ENCODE assay signal across 10 mouse cellular contexts in the genomic region with DNA sequence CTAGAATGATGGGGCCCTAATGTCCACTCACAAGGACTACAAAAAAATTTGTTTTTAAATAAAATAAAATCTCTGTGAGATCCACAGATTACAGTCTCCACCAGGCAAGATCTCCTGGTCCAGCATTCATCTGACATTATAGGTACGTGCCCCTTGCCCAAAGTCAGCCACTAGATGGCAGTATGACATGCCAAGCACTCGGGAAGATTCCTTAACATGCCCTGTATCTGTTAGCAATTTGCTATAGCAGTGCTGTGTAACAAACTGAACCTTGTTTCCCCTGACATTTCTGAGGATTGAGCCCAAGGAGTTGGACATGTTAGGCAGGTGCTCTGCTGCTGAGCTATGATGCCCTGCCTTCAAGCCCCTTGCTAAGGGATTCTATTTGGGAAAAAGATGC. TPM values are rescaled to one million over a fixed set of nuclear protein-coding genes. Genes with fewer than 3 reads are reported as not detected.
A peak's percentile ranks its signal among the peaks of the same experiment; 100 is the strongest.
DNase-seq lines count a peak whose midpoint lies in the region; ATAC-seq and TF ChIP-seq lines count a peak whose summit lies in the region.
"Had no signal": no experiment of that assay in that cellular context is flagged by ENCODE, and none has a peak within 500 bp of the region (broad histone marks: within the 10 kb centered on the region; RNA-seq: fewer than 3 reads in every experiment).

No protein-coding gene starts in this region.

- H3K4me3 ChIP-seq in midbrain, embryonic 11.5 days (ENCODE audit: low read depth, low read length) = no peak overlapping the region
- no peak overlapping the region for H3K4me3 ChIP-seq in midbrain, embryonic 10.5 days
- no peak overlapping the region for H3K4me3 ChIP-seq in stomach, postnatal 0 days (ENCODE audit: low read depth, low read length)
- no peak overlapping the region for H3K4me3 ChIP-seq in heart, embryonic 12.5 days
- H3K4me3 ChIP-seq: erythroblast, embryonic 14.5 days; neural tube, embryonic 12.5 days had no signal

- H3K9ac ChIP-seq in midbrain, embryonic 11.5 days (ENCODE audit: low read length) = no peak overlapping the region
- H3K9ac ChIP-seq in stomach, postnatal 0 days (ENCODE audit: low read length) = no peak overlapping the region
- no peak overlapping the region for H3K9ac ChIP-seq in heart, embryonic 12.5 days
- H3K9ac ChIP-seq: neural tube, embryonic 12.5 days had no signal

- TF ChIP-seq CTCF in stomach, postnatal 0 days (IDR thresholded peaks at IDR 0.05; ENCODE audit: low read depth) = peak; percentile 70

- peak; percentile 77 for DNase-seq in CD4-positive, CD25-positive, alpha-beta regulatory T cell, adult 2 months (ENCODE audit: low read depth, low spot score)
- peak; percentile 76 for DNase-seq in midbrain, embryonic 11.5 days (ENCODE audit: low spot score, missing footprints)
- DNase-seq in midbrain, embryonic 10.5 days (ENCODE audit: low spot score) = no peak
- DNase-seq in kidney, postnatal 36 days = peak; percentile 32 to 72
- DNase-seq in stomach, postnatal 0 days (ENCODE audit: low spot score) = peak; percentile 35
- no peak for DNase-seq in gastrocnemius, adult 8-10 months (ENCODE audit: low spot score in 2 of 2)

- ATAC-seq in CD4-positive, CD25-positive, alpha-beta regulatory T cell, adult 4 months = no peak
- ATAC-seq in midbrain, embryonic 11.5 days (ENCODE audit: low FRiP score) = no peak
- no peak for ATAC-seq in stomach, postnatal 0 days (ENCODE audit: low FRiP score, low TSS enrichment)
- no peak for ATAC-seq in heart, embryonic 12.5 days (ENCODE audit: insufficient number of reproducible peaks, low FRiP score)

- H3K9me3 ChIP-seq in midbrain, embryonic 11.5 days (ENCODE audit: control insufficient read depth, low read length) = no peaks in the 10 kb centered on the region
- no peaks in the 10 kb centered on the region; the same call in 1 of the 2 replicates for H3K9me3 ChIP-seq in midbrain, embryonic 10.5 days (replicated peaks)
- H3K9me3 ChIP-seq in stomach, postnatal 0 days (ENCODE audit: control insufficient read depth, low read length) = no peaks in the 10 kb centered on the region
- peaks cover 9% of the 10 kb centered on the region for H3K9me3 ChIP-seq in heart, embryonic 12.5 days (replicated peaks)

- H3K36me3 ChIP-seq in midbrain, embryonic 11.5 days (ENCODE audit: control insufficient read depth, insufficient read depth, low read length) = no peaks in the 10 kb centered on the region
- H3K36me3 ChIP-seq in midbrain, embryonic 10.5 days = no peaks in the 10 kb centered on the region
- H3K36me3 ChIP-seq in stomach, postnatal 0 days (ENCODE audit: control insufficient read depth, insufficient read depth, low read length) = no peaks in the 10 kb centered on the region
- H3K36me3 ChIP-seq in heart, embryonic 12.5 days = peaks cover 8% of the 10 kb centered on the region
- H3K36me3 ChIP-seq: neural tube, embryonic 12.5 days had no signal

- no peak overlapping the region for H3K27ac ChIP-seq in midbrain, embryonic 11.5 days (ENCODE audit: low read depth, low read length)
- no peak overlapping the region for H3K27ac ChIP-seq in midbrain, embryonic 10.5 days (replicated peaks)
- no peak overlapping the region for H3K27ac ChIP-seq in stomach, postnatal 0 days (replicated peaks)
- H3K27ac ChIP-seq in heart, embryonic 12.5 days (ENCODE audit: poor library complexity, severe bottlenecking) = no peak overlapping the region
- H3K27ac ChIP-seq: neural tube, embryonic 12.5 days had no signal

- no peak for TF ChIP-seq EP300 in stomach, postnatal 0 days (optimal IDR thresholded peaks at IDR 0.05)

- no peaks in the 10 kb centered on the region for H3K4me1 ChIP-seq in midbrain, embryonic 11.5 days (ENCODE audit: control insufficient read depth, insufficient read depth, low read length)
- no peaks in the 10 kb centered on the region for H3K4me1 ChIP-seq in midbrain, embryonic 10.5 days
- H3K4me1 ChIP-seq in stomach, postnatal 0 days (replicated peaks; ENCODE audit: control insufficient read depth, insufficient read depth) = no peaks in the 10 kb centered on the region
- no peaks in the 10 kb centered on the region for H3K4me1 ChIP-seq in heart, embryonic 12.5 days (replicated peaks)
- H3K4me1 ChIP-seq: neural tube, embryonic 12.5 days had no signal

- H3K4me2 ChIP-seq in midbrain, embryonic 11.5 days = no peak overlapping the region
- no peak overlapping the region for H3K4me2 ChIP-seq in stomach, postnatal 0 days (replicated peaks; ENCODE audit: low read depth)
- H3K4me2 ChIP-seq in heart, embryonic 12.5 days = no peak overlapping the region
- H3K4me2 ChIP-seq: neural tube, embryonic 12.5 days had no signal

- 44% methylated on average over 2 of the region's 2 CpGs for WGBS in midbrain, embryonic 11.5 days
- WGBS in midbrain, embryonic 10.5 days = 49% methylated on average over 2 of the region's 2 CpGs
- 39% methylated on average over 2 of the region's 2 CpGs for WGBS in stomach, postnatal 0 days
- WGBS in heart, embryonic 12.5 days = 41% methylated on average over 2 of the region's 2 CpGs

- no peaks in the 10 kb centered on the region for H3K27me3 ChIP-seq in midbrain, embryonic 11.5 days (ENCODE audit: control insufficient read depth, insufficient read depth, low read length)
- no peaks in the 10 kb centered on the region for H3K27me3 ChIP-seq in midbrain, embryonic 10.5 days (ENCODE audit: low read depth, poor library complexity, severe bottlenecking)
- no peaks in the 10 kb centered on the region for H3K27me3 ChIP-seq in stomach, postnatal 0 days (ENCODE audit: control insufficient read depth, insufficient read depth, low read length)
- H3K27me3 ChIP-seq in heart, embryonic 12.5 days (replicated peaks) = no peaks in the 10 kb centered on the region; the same call in 1 of the 2 replicates
- H3K27me3 ChIP-seq: neural tube, embryonic 12.5 days had no signal

RNA-seq across cellular contexts. Expression of gene Kdelr2, which starts 8.0 kb away (rescaled TPM):
- polyA plus RNA-seq in CD4-positive, CD25-positive, alpha-beta regulatory T cell, adult 4 months (2017; shearing (Covaris generic)) = 10 to 100 TPM; 74.8 to 77.4 TPM
- 187 and 190 TPM in 2 replicates for polyA plus RNA-seq in midbrain, embryonic 11.5 days (2014; fragmentation: Nextera tagmentation; extraction: Ambion mirVana)
- polyA plus RNA-seq in midbrain, embryonic 10.5 days (2016; fragmentation: Nextera tagmentation; extraction: Ambion mirVana) = 191 and 203 TPM in 2 replicates
- polyA plus RNA-seq in stomach, postnatal 0 days (2015; fragmentation: Nextera tagmentation; extraction: Ambion mirVana) = 287 and 315 TPM in 2 replicates
- total RNA-seq in gastrocnemius, adult 8-10 months (2022) = 10 to 100 TPM; 31.4 to 36.1 (median 32.8) TPM
- 285 TPM in 2 replicates for polyA plus RNA-seq in heart, embryonic 12.5 days (2016; fragmentation: Nextera tagmentation; extraction: Ambion mirVana)

RNA-seq across cellular contexts. Expression of gene Grid2ip, which starts 38.5 kb away (rescaled TPM):
- polyA plus RNA-seq in CD4-positive, CD25-positive, alpha-beta regulatory T cell, adult 4 months (2017; shearing (Covaris generic)) = not detected
- polyA plus RNA-seq in midbrain, embryonic 11.5 days (2014; fragmentation: Nextera tagmentation; extraction: Ambion mirVana) = 0.12 and 0.34 TPM in 2 replicates
- 0.05 and 0.14 TPM in 2 replicates for polyA plus RNA-seq in midbrain, embryonic 10.5 days (2016; fragmentation: Nextera tagmentation; extraction: Ambion mirVana)
- polyA plus RNA-seq in stomach, postnatal 0 days (2015; fragmentation: Nextera tagmentation; extraction: Ambion mirVana) = 0.86 and 1.4 TPM in 2 replicates
- not detected for total RNA-seq in gastrocnemius, adult 8-10 months (2022)
- polyA plus RNA-seq in heart, embryonic 12.5 days (2016; fragmentation: Nextera tagmentation; extraction: Ambion mirVana) = 0.14 and 0.51 TPM in 2 replicates
- polyA plus RNA-seq: erythroblast, embryonic 14.5 days had no signal

Comparison
In these comparisons a context has a peak if more than half of its experiments do, and no peak if none do; other contexts are left out.
1. DNase-seq: peak in CD4-positive, CD25-positive, alpha-beta regulatory T cell, adult 2 months (single experiment), midbrain, embryonic 11.5 days (single experiment), kidney, postnatal 36 days (2 of 2) and stomach, postnatal 0 days (single experiment); none in midbrain, embryonic 10.5 days (single experiment) and gastrocnemius, adult 8-10 months (0 of 2).